Mouse (Mus musculus) E14TG2a.4 (cell line): ENCODE data around the gene Wbp2.

Experiments
- CTCF ChIP-seq: conservative IDR thresholded peaks from 2 replicates; pipeline ENCODE4 v1.5.1; 2014; ENCODE audit warnings: low read length
- NANOG ChIP-seq: IDR thresholded peaks from 2 replicates; pipeline ENCODE4 v1.6.1; 2014; ENCODE audit warnings: borderline replicate concordance, low read length, mixed read lengths
- POU5F1 ChIP-seq: IDR thresholded peaks from 2 replicates; pipeline ENCODE4 v1.6.1; 2014; ENCODE audit warnings: low read length, borderline replicate concordance

- TF ChIP-seq CTCF = no peak
- no peak for TF ChIP-seq NANOG
- no peak for TF ChIP-seq POU5F1
These were observed 30.9 kb downstream of the Wbp2 start for GRCm38 (mm10) chr11:116055873-116056272.
